Mouse (Mus musculus): Measurements from ENCODE around the gene Slc24a4.

DNA sequence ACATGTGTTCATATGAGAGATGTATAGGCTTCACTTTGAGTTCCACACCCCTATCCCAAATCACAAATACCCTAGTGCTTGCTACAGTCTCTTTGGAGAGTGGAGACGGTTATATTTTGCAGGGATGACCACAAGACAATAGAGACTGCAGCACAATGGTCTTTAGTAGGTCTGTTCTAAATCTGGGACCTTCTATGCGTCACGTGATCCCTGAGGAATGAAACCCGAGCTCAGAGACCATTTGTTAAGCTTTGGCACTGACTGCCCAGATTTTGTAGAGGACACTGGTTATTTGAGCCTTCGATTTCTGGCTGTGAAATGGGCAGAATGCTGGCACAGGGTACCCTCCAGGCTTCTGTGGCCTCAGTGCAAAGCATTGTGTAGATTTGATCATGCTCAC, 12.8 kb downstream of the Slc24a4 start:
- no peak for TF ChIP-seq POLR2A (IDR thresholded peaks at IDR 0.05; ENCODE audit: borderline replicate concordance, insufficient read depth, low read length)
- TF ChIP-seq CTCF (IDR thresholded peaks at IDR 0.05; ENCODE audit: borderline replicate concordance, insufficient read depth, low read depth, low read length): no peak

Measured in cerebellum, adult 2 months (tissue).